In genomic region chr1:88575917-88576669, GRCm38 (mm10) we compare ENCODE assay signal across 8 mouse cellular contexts.
DNase-seq lines count a peak whose midpoint lies in the region; ATAC-seq lines count a peak whose summit lies in the region.

No protein-coding gene starts in this region.

- H3K4me1 ChIP-seq in heart, embryonic 10.5 days = peaks cover 17% of the 10 kb centered on the region
- peaks cover 10% of the 10 kb centered on the region for H3K4me1 ChIP-seq in heart, embryonic 13.5 days
- H3K4me1 ChIP-seq in lung, embryonic 15.5 days = peaks cover 17% of the 10 kb centered on the region
- H3K4me1 ChIP-seq in limb, embryonic 10.5 days = 0 out of 2 replicates have a peak, but pooled peaks cover 3% of the 10 kb centered on the region

- ATAC-seq in heart, embryonic 13.5 days (ENCODE audit: extremely low read depth, insufficient number of reproducible peaks, low FRiP score, low TSS enrichment) = no peak
- ATAC-seq in lung, embryonic 15.5 days (ENCODE audit: borderline replicate concordance, extremely low read depth, low FRiP score, low TSS enrichment) = no peak

- no peak overlapping the region; the same call in 1 of the 2 replicates for H3K27ac ChIP-seq in heart, embryonic 10.5 days
- H3K27ac ChIP-seq in heart, embryonic 13.5 days (replicated peaks) = no peak overlapping the region
- H3K27ac ChIP-seq in lung, embryonic 15.5 days = peak overlapping the region; percentile 59
- no peak overlapping the region for H3K27ac ChIP-seq in limb, embryonic 10.5 days

- no peak overlapping the region for H3K4me3 ChIP-seq in heart, embryonic 10.5 days
- H3K4me3 ChIP-seq in heart, embryonic 13.5 days = peak overlapping the region; percentile 23
- H3K4me3 ChIP-seq in lung, embryonic 15.5 days = no peak overlapping the region
- H3K4me3 ChIP-seq in limb, embryonic 10.5 days = no peak overlapping the region

- H3K36me3 ChIP-seq in heart, embryonic 10.5 days = 0 out of 2 replicates have a peak, but pooled peaks cover 4% of the 10 kb centered on the region
- H3K36me3 ChIP-seq in heart, embryonic 13.5 days = no peaks in the 10 kb centered on the region
- no peaks in the 10 kb centered on the region for H3K36me3 ChIP-seq in lung, embryonic 15.5 days
- H3K36me3 ChIP-seq in limb, embryonic 10.5 days = no peaks in the 10 kb centered on the region

- 49% methylated on average over 14 of the region's 14 CpGs for WGBS in heart, embryonic 10.5 days
- 53% methylated on average over 14 of the region's 14 CpGs for WGBS in heart, embryonic 13.5 days
- WGBS in lung, embryonic 15.5 days = 41% methylated on average over 14 of the region's 14 CpGs
- 74% methylated on average over 14 of the region's 14 CpGs for WGBS in limb, embryonic 10.5 days

- H3K27me3 ChIP-seq in heart, embryonic 10.5 days (ENCODE audit: insufficient read depth, poor library complexity, severe bottlenecking) = no peaks in the 10 kb centered on the region
- H3K27me3 ChIP-seq in heart, embryonic 13.5 days (replicated peaks) = no peaks in the 10 kb centered on the region
- H3K27me3 ChIP-seq in lung, embryonic 15.5 days = no peaks in the 10 kb centered on the region
- H3K27me3 ChIP-seq in limb, embryonic 10.5 days (ENCODE audit: low read depth, poor library complexity, severe bottlenecking) = no peaks in the 10 kb centered on the region

- H3K9ac ChIP-seq in heart, embryonic 13.5 days = peak overlapping the region; percentile 24; the same call in 1 of the 2 replicates
- H3K9ac ChIP-seq in lung, embryonic 15.5 days = no peak overlapping the region

- peaks cover 6% of the 10 kb centered on the region; the same call in 1 of the 2 replicates for H3K9me3 ChIP-seq in heart, embryonic 10.5 days
- peaks cover 3% of the 10 kb centered on the region; the same call in 1 of the 2 replicates for H3K9me3 ChIP-seq in heart, embryonic 13.5 days
- H3K9me3 ChIP-seq in lung, embryonic 15.5 days = no peaks in the 10 kb centered on the region
- H3K9me3 ChIP-seq in limb, embryonic 10.5 days (replicated peaks) = peaks cover 6% of the 10 kb centered on the region; the same call in 1 of the 2 replicates

- H3K4me2 ChIP-seq in heart, embryonic 13.5 days = peak overlapping the region; percentile 56
- peak overlapping the region; percentile 29 for H3K4me2 ChIP-seq in lung, embryonic 15.5 days

- DNase-seq in heart, adult 18-20 months = peak; percentile 56 to 63
- DNase-seq in heart, embryonic 10.5 days (ENCODE audit: low spot score) = no peak
- DNase-seq in thymus, adult 18-20 months = peak; percentile 23 to 55
- DNase-seq in cerebellum, postnatal 36 days = no peak
- no peak for DNase-seq in limb, embryonic 10.5 days (ENCODE audit: low spot score)
- DNase-seq in urinary bladder, postnatal 4 days (ENCODE audit: low spot score in 2 of 2) = no peak

Comparison
In these comparisons a context has a peak if more than half of its experiments do, and no peak if none do; other contexts are left out.
1. DNase-seq: peak in heart, adult 18-20 months (2 of 2) and thymus, adult 18-20 months (2 of 2); none in heart, embryonic 10.5 days (single experiment), cerebellum, postnatal 36 days (0 of 2), limb, embryonic 10.5 days (single experiment) and urinary bladder, postnatal 4 days (0 of 2).